Mouse (Mus musculus) Patski (cell line): ENCODE measurements around the gene Olfr370. TPM values are rescaled to one million over a fixed set of nuclear protein-coding genes. Genes with fewer than 3 reads are reported as not detected.
"Not testable (repeated sequence)": the region's sequence is repeated elsewhere in the genome, so short reads cannot be mapped to it uniquely, and the experiment has no call there.

ENCODE experiments used
- ATAC-seq: fragments of 100-300 bp; one replicate; pipeline ENCODE4 v1.8.0; 2021
- CTCF ChIA-PET: fragments of 350-600 bp; sonication (Branson Sonifier 250); formaldehyde crosslinking; loops from one replicate; lab custom pipeline; 2022; ENCODE audit warnings: inconsistent platforms; lab: Charles Lee
- POLR2A ChIA-PET: fragments of 350-600 bp; sonication (Branson Sonifier 250); formaldehyde crosslinking; loops from one replicate; lab custom pipeline; 2022; ENCODE audit warnings: antibody characterized with exemption, inconsistent platforms; lab: Charles Lee
- DNase-seq: peaks from one replicate; pipeline ENCODE4 v3.0.0-alpha.2; 2011; ENCODE audit warnings: low read depth, low spot score
- H3K27me3 ChIP-seq: fragments of 371-371 bp; one replicate; pipeline ENCODE4 v1.5.1; 2021
- CTCF ChIP-seq: fragments of 100-300 bp; IDR thresholded peaks from one replicate; pipeline ENCODE4 v1.5.1; 2021
- in situ Hi-C: fragments of 300-500 bp; cut with MboI; formaldehyde crosslinking; loops from 3 replicates; pipeline ENCODE4 v1.11.1; 2018; ENCODE audit warnings: low pct_unique_long_range_greater_than_20kb, mixed read lengths
- polyA plus RNA-seq: library from polyadenylated mRNA; unstranded; gene quantifications from one replicate; pipeline ENCODE4 v1.2.3, GENCODE M21; 2021

Olfr370 gene
- polyA plus RNA-seq, 1 experiment from 2014 or later, result 0.04 TPM

GRCm38 (mm10) chr8:83567668-83568067 is 32.1 kb downstream of the Olfr370 start:
- no peak for DNase-seq
- POLR2A ChIA-PET, result no interaction called here
- no peaks in the 10 kb centered on the region for H3K27me3 ChIP-seq
- CTCF ChIA-PET, result interaction anchor here (1.3 to 1.4 kb wide), 2 partner anchors 11 to 27 kb away, joined by 4 read pairs; no protein-coding TSS in a partner anchor
- no peak for TF ChIP-seq CTCF
- ATAC-seq, result no peak
- in situ Hi-C loops, result no loop called here

GRCm38 (mm10) chr8:83568128-83568527 is 32.5 kb downstream of the Olfr370 start:
- ChIA-PET CTCF (interaction anchor here (1.3 to 1.4 kb wide), 2 partner anchors 10 to 26 kb away, joined by 4 read pairs; no protein-coding TSS in a partner anchor), POLR2A (interaction anchor here (0.5 kb wide), 1 partner anchor 24 kb away, joined by 3 read pairs; no protein-coding TSS in a partner anchor)
- in situ Hi-C loops, result no loop called here
- TF ChIP-seq CTCF, result no peak
- no peaks in the 10 kb centered on the region for H3K27me3 ChIP-seq
- no peak for ATAC-seq
- DNase-seq, result no peak

GRCm38 (mm10) chr8:83568755-83569154 is 33.2 kb downstream of the Olfr370 start:
- no peak for TF ChIP-seq CTCF
- ChIA-PET CTCF (no interaction called here), POLR2A (interaction anchor here (0.5 to 1.4 kb wide), 2 partner anchors 11 to 25 kb away, joined by 3 read pairs; no protein-coding TSS in a partner anchor)
- no peaks in the 10 kb centered on the region for H3K27me3 ChIP-seq
- ATAC-seq (no peak), DNase-seq (no peak)
- in situ Hi-C loops, result no loop called here

- POLR2A ChIA-PET, result interaction anchor here (1.4 kb wide), 1 partner anchor 11 kb away, joined by 3 read pairs; no protein-coding TSS in a partner anchor
- ATAC-seq, result no peak
Measured at GRCm38 (mm10) chr8:83569165-83569564, 33.6 kb downstream of the Olfr370 start.

GRCm38 (mm10) chr8:83570272-83571000 is 34.9 kb downstream of the Olfr370 start:
- in situ Hi-C loops, result no loop called here
- POLR2A ChIA-PET, result interaction anchor here (0.9 kb wide), 1 partner anchor 22 kb away, joined by 3 read pairs; no protein-coding TSS in a partner anchor
- no peak for DNase-seq
- no peak for TF ChIP-seq CTCF
- no peak for ATAC-seq
- CTCF ChIA-PET, result no interaction called here
- no peaks in the 10 kb centered on the region for H3K27me3 ChIP-seq

More at GRCm38 (mm10) chr8:83569165-83569564, 33.6 kb downstream of the Olfr370 start:
- H3K27me3 ChIP-seq, result no peaks in the 10 kb centered on the region
- CTCF ChIA-PET, result no interaction called here
- in situ Hi-C loops, result no loop called here
- no peak for DNase-seq
- no peak for TF ChIP-seq CTCF

- POLR2A ChIA-PET, result interaction anchor here (0.9 kb wide), 1 partner anchor 21 kb away, joined by 3 read pairs; no protein-coding TSS in a partner anchor
- ATAC-seq, H3K27me3 ChIP-seq, in situ Hi-C loops, DNase-seq, CTCF ChIA-PET: not testable (repeated sequence)
Measured at GRCm38 (mm10) chr8:83571001-83571340, 35.4 kb downstream of the Olfr370 start.

GRCm38 (mm10) chr8:83571791-83572190 is 36.2 kb downstream of the Olfr370 start:
- no peak for TF ChIP-seq CTCF
- POLR2A ChIA-PET, result no interaction called here
- no peak for ATAC-seq
- DNase-seq, result no peak
- CTCF ChIA-PET, result no interaction called here
- no peaks in the 10 kb centered on the region for H3K27me3 ChIP-seq
- in situ Hi-C loops, result no loop called here

GRCm38 (mm10) chr8:83572246-83572812 is 36.7 kb downstream of the Olfr370 start:
- CTCF ChIA-PET, result no interaction called here
- POLR2A ChIA-PET, result no interaction called here

GRCm38 (mm10) chr8:83573140-83573875 is 37.7 kb downstream of the Olfr370 start:
- H3K27me3 ChIP-seq, result no peaks in the 10 kb centered on the region
- ATAC-seq, result no peak
- no peak for DNase-seq
- CTCF ChIA-PET, result no interaction called here
- TF ChIP-seq CTCF, result no peak
- POLR2A ChIA-PET, result no interaction called here
- in situ Hi-C loops, result no loop called here

More at GRCm38 (mm10) chr8:83572246-83572812, 36.7 kb downstream of the Olfr370 start:
- DNase-seq (no peak), ATAC-seq (no peak)
- no peak for TF ChIP-seq CTCF
- no peaks in the 10 kb centered on the region for H3K27me3 ChIP-seq
- in situ Hi-C loops, result no loop called here

GRCm38 (mm10) chr8:83574631-83575315 is 39.2 kb downstream of the Olfr370 start:
- TF ChIP-seq CTCF, result no peak
- DNase-seq, result no peak
- POLR2A ChIA-PET, result interaction anchor here (1.2 kb wide), 1 partner anchor 13 kb away, joined by 3 read pairs; no protein-coding TSS in a partner anchor
- no peaks in the 10 kb centered on the region for H3K27me3 ChIP-seq
- CTCF ChIA-PET, result no interaction called here
- in situ Hi-C loops, result no loop called here
- ATAC-seq, result no peak
